Mouse (Mus musculus) central nervous system, embryonic 11.5 days (tissue): Measurements from ENCODE around the gene Gm8653. TPM values are rescaled to one million over a fixed set of nuclear protein-coding genes. Genes with fewer than 3 reads are reported as not detected.

Source experiments
- polyA plus RNA-seq: library from polyadenylated mRNA; depleted of rRNA; stranded (reverse); fragments of >200 nt; gene quantifications from 2 replicates; pipeline ENCODE4 v1.2.3, GENCODE M21; 2012; rRNA removed

The Gm8653 gene
- not detected in 2 replicates for polyA plus RNA-seq

GRCm38 (mm10) chr7:22201164-22201563, at the start of gene Gm8653:
Gene Gm8653, minus strand, starts transcription at chr7:22201264.

GRCm38 (mm10) chr7:22229384-22229783, 28.3 kb upstream of the Gm8653 start, which contains the start of gene Gm8453:
Gene Gm8453, minus strand, starts transcription at chr7:22229484.

GRCm38 (mm10) chr7:22189077-22189476, 12.0 kb downstream of the Gm8653 start, which contains the start of gene Vmn1r143:
Gene Vmn1r143, plus strand, starts transcription at chr7:22189377.

DNA sequence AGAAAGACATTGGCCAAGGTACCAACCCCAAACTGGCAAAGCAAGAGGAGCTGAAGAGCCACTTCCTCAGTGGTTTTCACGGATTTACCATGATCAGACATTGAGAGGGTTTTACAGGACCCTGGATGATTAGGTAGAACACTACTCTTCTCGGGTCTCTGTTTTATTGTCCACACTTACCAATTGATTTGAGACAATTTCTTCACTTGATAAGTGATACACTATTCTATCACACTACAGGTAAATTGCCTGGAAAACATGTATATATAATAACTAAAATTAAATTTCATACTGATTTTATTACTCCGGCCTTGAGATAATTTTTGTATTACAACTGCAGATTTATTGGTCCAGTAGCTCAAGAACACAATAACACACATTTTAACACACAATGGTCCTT, 37.1 kb downstream of the Gm8653 start, which contains the start of gene Vmn1r142:
Vmn1r142 (minus strand) TSS at position 101 of the 400 bp plus-strand sequence.

Other genes with a start within 250 kb of the Gm8653 start
- not detected in 2 replicates for gene Vmn1r137, start 206.7 kb downstream of the Gm8653 start, polyA plus RNA-seq
- gene Vmn1r138, start 172.4 kb downstream of the Gm8653 start, polyA plus RNA-seq: not detected in 2 replicates
- not detected in 2 replicates for gene Gm6176, start 145.0 kb downstream of the Gm8653 start, polyA plus RNA-seq
- not detected in 2 replicates for gene Vmn1r139, start 132.2 kb downstream of the Gm8653 start, polyA plus RNA-seq
- gene Gm16451, start 83.0 kb downstream of the Gm8653 start, polyA plus RNA-seq: not detected in 2 replicates
- not detected in 2 replicates for gene Gm10666, start 66.5 kb downstream of the Gm8653 start, polyA plus RNA-seq
- gene Vmn1r142, start 37.2 kb downstream of the Gm8653 start, polyA plus RNA-seq: not detected in 2 replicates
- not detected in 2 replicates for gene Vmn1r143, start 11.9 kb downstream of the Gm8653 start, polyA plus RNA-seq
- not detected in 2 replicates for gene Gm8453, start 28.2 kb upstream of the Gm8653 start, polyA plus RNA-seq
- gene Gm4187, start 128.5 kb upstream of the Gm8653 start, polyA plus RNA-seq: not detected in 2 replicates
- not detected in 2 replicates for gene Gm8660, start 169.8 kb upstream of the Gm8653 start, polyA plus RNA-seq
- gene Vmn1r148, start 212.3 kb upstream of the Gm8653 start, polyA plus RNA-seq: not detected in 2 replicates
- not detected in 2 replicates for gene Vmn1r149, start 237.0 kb upstream of the Gm8653 start, polyA plus RNA-seq